Mouse (Mus musculus) ES-E14 (cell line): ENCODE data around the gene Mrpl3. TPM values are rescaled to one million over a fixed set of nuclear protein-coding genes. Genes with fewer than 3 reads are reported as not detected.

Experiments
- DNase-seq: peaks from one replicate; pipeline ENCODE4 v3.0.0-alpha.2; 2013; ENCODE audit warnings: low read depth, low spot score
- H3K27ac ChIP-seq: 2 replicates; pipeline ENCODE4 v1.5.1; 2012; ENCODE audit warnings: low read depth, mild to moderate bottlenecking, low read length, moderate library complexity, mixed read lengths; ENCODE audit not compliant: poor library complexity, insufficient read depth, severe bottlenecking
- H3K36me3 ChIP-seq: 2 replicates; pipeline ENCODE4 v1.6.1; 2012; ENCODE audit warnings: mild to moderate bottlenecking, low read length, moderate library complexity, mixed read lengths; ENCODE audit not compliant: control insufficient read depth, poor library complexity, insufficient read depth, severe bottlenecking
- H3K4me1 ChIP-seq, 2 experiments: fragments of 150-350 bp in 1 of 2; sonication (generic) in 1 of 2; 2 replicates each; pipeline ENCODE4 v1.6.1; 2012; ENCODE audit warnings: low read length in 2 of 2, mild to moderate bottlenecking in 1 of 2, mixed read lengths in 1 of 2; ENCODE audit not compliant: control insufficient read depth in 2 of 2, insufficient read depth in 2 of 2, poor library complexity in 1 of 2
- H3K4me3 ChIP-seq, 2 experiments: fragments of 150-350 bp in 1 of 2; sonication (generic) in 1 of 2; 2 replicates each; pipeline ENCODE4 v1.5.1; 2012; ENCODE audit warnings: low read length in 2 of 2, low read depth in 1 of 2, mild to moderate bottlenecking in 1 of 2, mixed read lengths in 1 of 2; ENCODE audit not compliant: insufficient read depth in 1 of 2, poor library complexity in 1 of 2, severe bottlenecking in 1 of 2
- H3K9ac ChIP-seq: 2 replicates; pipeline ENCODE4 v1.6.1; 2012; ENCODE audit warnings: low read depth, mild to moderate bottlenecking, low read length, mixed read lengths; ENCODE audit not compliant: poor library complexity, insufficient read depth, severe bottlenecking
- H3K9me3 ChIP-seq: fragments of 150-350 bp; sonication (generic); 2 replicates; pipeline ENCODE4 v1.6.1; 2012; ENCODE audit warnings: low read depth, mild to moderate bottlenecking, low read length; ENCODE audit not compliant: control insufficient read depth, insufficient read depth
- CHD2 ChIP-seq: IDR thresholded peaks from 2 replicates; pipeline ENCODE4 v1.6.1; 2014; ENCODE audit warnings: mild to moderate bottlenecking, low read depth, low read length, inconsistent platforms
- HCFC1 ChIP-seq: IDR thresholded peaks from 2 replicates; pipeline ENCODE4 v1.6.1; 2012; ENCODE audit warnings: low read length, inconsistent platforms, borderline replicate concordance; ENCODE audit not compliant: insufficient read depth
- MAFK ChIP-seq: IDR thresholded peaks from 2 replicates; pipeline ENCODE4 v1.6.1; 2014; ENCODE audit warnings: mild to moderate bottlenecking, low read depth, low read length, inconsistent platforms; ENCODE audit not compliant: insufficient read depth
- ZC3H11A ChIP-seq: IDR thresholded peaks from 2 replicates; pipeline ENCODE4 v1.6.1; 2012; ENCODE audit warnings: low read depth, mild to moderate bottlenecking, inconsistent platforms, low read length, borderline replicate concordance
- ZNF384 ChIP-seq: IDR thresholded peaks from 2 replicates; pipeline ENCODE4 v1.6.1; 2012; ENCODE audit warnings: low read depth, low read length, inconsistent platforms
- in situ Hi-C, 2 experiments: fragments of 600-800 bp; cut with MboI; formaldehyde crosslinking; loops; one replicate each; pipeline ENCODE4 v1.15.1; 2025; ENCODE audit warnings: low sequenced_read_pairs in 2 of 2, inconsistent platforms in 1 of 2; ENCODE audit not compliant: unreplicated experiment in 2 of 2
- total RNA-seq: library from RNA; depleted of rRNA; stranded (reverse); fragments of 300-350 nt; gene quantifications from 2 replicates; pipeline ENCODE4 v1.2.3, GENCODE M21; 2012

Gene Mrpl3
- total RNA-seq, 1 experiment, result 77.1 TPM

DNA sequence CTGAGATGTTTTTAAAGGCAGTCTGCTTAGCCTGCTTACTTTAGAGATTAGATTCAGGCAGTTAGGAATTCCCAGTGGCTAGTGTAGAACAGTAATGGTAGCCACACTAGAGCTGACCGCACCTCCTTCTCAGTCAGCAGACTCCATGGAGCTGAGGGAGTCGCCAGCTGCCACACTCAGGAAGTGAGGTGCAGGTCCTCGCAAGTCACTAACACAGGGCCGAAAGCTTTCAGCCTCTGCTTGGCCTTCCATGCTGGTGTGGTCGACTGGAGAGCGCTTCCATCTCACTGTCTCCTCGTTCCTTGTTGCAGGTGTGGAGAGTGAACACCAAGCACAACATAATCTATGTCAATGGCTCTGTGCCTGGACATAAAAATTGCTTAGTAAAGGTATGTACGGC is 21.8 kb downstream of the Mrpl3 start:
- H3K9ac ChIP-seq, result no peak overlapping the region
- H3K36me3 ChIP-seq, result peaks cover 11% of the 10 kb centered on the region
- DNase-seq, result no peak
- H3K4me3 ChIP-seq, result no peak overlapping the region
- TF ChIP-seq CHD2, result no peak
- TF ChIP-seq HCFC1, result no peak
- no peak for TF ChIP-seq ZC3H11A
- TF ChIP-seq ZNF384, result no peak
- TF ChIP-seq MAFK, result no peak
- no peaks in the 10 kb centered on the region for H3K9me3 ChIP-seq
- H3K4me1 ChIP-seq, result no peaks in the 10 kb centered on the region
- in situ Hi-C loops, result no loop called here
- no peak overlapping the region for H3K27ac ChIP-seq

DNA sequence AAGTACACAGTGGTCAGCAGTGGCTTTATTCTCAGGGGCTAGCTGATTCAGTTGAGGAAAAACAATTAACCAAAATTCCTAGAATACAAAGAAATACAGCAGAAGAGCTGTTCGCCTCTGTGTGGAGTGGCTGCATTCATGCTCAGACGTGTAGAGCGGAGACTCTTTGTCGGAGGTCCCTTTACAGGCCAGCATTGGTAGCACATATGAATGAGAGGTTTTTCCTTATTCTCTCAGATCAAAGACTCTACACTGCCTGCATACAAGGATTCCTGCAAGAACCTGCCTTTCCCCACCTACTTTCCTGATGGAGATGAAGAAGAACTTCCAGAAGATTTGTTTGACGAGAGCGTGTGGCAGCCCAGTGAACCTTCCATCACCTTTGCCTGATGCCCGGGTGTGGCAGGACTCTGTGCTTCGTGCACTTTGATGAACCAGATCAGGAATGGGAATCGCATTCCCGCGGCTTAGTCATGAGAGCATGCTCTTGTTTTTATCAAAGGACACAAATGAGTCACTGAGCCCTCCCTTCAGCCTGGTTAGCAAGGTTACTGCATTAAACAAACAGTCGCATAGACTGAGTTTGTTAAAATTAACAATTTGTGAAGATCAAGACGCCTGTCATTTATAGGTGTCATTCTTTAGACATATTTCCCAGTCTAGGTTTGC is 23.9 kb downstream of the Mrpl3 start:
- DNase-seq, result no peak
- no peak for TF ChIP-seq ZC3H11A
- TF ChIP-seq ZNF384, result no peak
- TF ChIP-seq MAFK, result no peak
- no peak for TF ChIP-seq CHD2
- TF ChIP-seq HCFC1, result no peak
- no peak overlapping the region for H3K9ac ChIP-seq
- H3K36me3 ChIP-seq, result peaks cover 10% of the 10 kb centered on the region
- H3K27ac ChIP-seq, result no peak overlapping the region
- no peaks in the 10 kb centered on the region for H3K4me1 ChIP-seq
- no peak overlapping the region for H3K4me3 ChIP-seq
- in situ Hi-C loops, result no loop called here
- H3K9me3 ChIP-seq, result no peaks in the 10 kb centered on the region

DNA sequence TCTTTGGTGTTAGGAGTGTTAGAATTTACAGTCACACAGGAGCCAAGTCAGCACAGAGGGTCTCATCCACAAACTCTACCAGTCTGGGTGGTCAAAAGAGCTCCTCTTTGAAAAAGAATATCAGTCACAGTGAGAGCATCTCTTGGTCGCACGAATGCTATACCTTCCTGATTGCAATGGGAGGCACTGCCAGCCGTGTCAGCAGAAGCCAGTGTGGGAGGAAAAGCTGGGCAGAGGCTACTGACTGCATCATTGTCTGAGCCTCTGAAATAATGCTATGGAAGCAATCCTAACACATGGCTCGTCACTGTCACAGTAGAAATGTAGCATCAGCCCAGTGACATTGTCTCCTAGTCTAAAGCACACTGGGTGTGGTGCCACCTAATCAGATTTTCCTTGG is 25.4 kb downstream of the Mrpl3 start:
- in situ Hi-C loops, result no loop called here
- Histone ChIP-seq H3K9ac (no peak overlapping the region), H3K9me3 (no peaks in the 10 kb centered on the region), H3K4me3 (no peak overlapping the region), H3K36me3 (peaks cover 7% of the 10 kb centered on the region), H3K4me1 (no peaks in the 10 kb centered on the region), H3K27ac (no peak overlapping the region)
- TF ChIP-seq MAFK, result no peak
- TF ChIP-seq ZC3H11A, result no peak
- no peak for TF ChIP-seq HCFC1
- TF ChIP-seq CHD2, result no peak
- TF ChIP-seq ZNF384, result no peak
- DNase-seq, result no peak

DNA sequence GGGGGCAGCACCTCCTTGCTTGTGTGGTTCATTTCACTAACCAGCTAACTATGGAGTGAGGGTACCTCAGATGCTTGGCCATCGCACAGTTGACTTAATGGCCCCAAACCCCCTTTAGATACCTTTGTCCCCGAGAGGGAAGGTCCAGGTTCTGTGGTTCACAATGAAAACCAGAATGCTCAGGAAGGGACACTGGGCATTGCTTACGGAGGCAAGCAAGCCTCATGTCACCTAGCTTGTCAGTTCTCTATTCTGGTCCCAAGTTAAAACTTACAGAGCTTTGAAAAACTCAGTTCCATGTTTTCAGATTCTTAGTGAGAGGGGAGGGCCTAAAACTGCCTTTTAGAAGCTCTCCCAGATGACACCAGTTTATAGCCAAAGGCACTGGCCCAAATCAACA is 27.2 kb downstream of the Mrpl3 start:
- in situ Hi-C loops, result no loop called here
- Histone ChIP-seq H3K27ac (no peak overlapping the region), H3K36me3 (peaks cover 5% of the 10 kb centered on the region), H3K4me3 (no peak overlapping the region), H3K4me1 (no peaks in the 10 kb centered on the region), H3K9me3 (no peaks in the 10 kb centered on the region), H3K9ac (no peak overlapping the region)
- TF ChIP-seq HCFC1, result no peak
- TF ChIP-seq MAFK, result no peak
- TF ChIP-seq ZC3H11A, result no peak
- no peak for TF ChIP-seq ZNF384
- no peak for TF ChIP-seq CHD2
- DNase-seq, result no peak
